Comparison of ENCODE assay signal across 8 mouse cellular contexts in the genomic region with DNA sequence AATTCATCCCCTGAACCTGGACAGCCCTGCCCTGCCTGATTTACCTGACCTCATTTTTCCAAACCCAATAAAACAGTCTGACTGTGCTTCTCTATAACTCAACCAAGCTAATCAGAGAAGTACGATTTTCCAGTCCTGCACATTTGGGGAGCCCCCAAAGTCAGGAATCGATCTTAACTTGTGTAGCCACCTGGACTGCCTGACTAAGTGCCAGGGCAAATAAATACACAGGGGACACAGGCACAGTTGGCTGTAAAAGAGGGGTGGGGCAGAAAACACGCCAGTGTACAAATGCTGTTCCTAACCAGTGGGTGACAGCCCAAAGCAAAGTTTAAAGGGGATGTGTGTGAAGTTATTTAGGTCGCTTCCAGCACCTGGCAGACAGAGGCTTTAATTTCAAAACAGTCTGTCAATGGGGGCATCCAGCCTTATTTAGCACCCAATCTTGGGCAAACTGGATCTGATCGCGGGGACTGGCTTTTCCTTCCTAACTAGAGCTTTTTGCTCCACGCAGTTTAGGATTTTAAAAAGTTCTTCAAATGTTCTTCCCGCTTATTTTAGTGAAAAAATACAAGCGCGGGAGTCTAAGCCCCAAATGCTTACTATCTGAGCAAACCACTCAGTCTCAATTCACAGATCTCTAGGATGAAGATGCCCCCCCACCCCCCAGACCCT. TPM values are rescaled to one million over a fixed set of nuclear protein-coding genes. Genes with fewer than 3 reads are reported as not detected.
A peak's percentile ranks its signal among the peaks of the same experiment; 100 is the strongest.
DNase-seq lines count a peak whose midpoint lies in the region; ATAC-seq and TF ChIP-seq lines count a peak whose summit lies in the region.

No protein-coding gene starts in this region.

- peaks cover 5% of the 10 kb centered on the region; the same call in 1 of the 2 replicates for H3K27me3 ChIP-seq in erythroblast, embryonic 14.5 days (ENCODE audit: control insufficient read depth)
- H3K27me3 ChIP-seq in C2C12 (ENCODE audit: control insufficient read depth, insufficient read depth, insufficient read length) = no peaks in the 10 kb centered on the region
- no peaks in the 10 kb centered on the region; the same call in 1 of the 2 replicates for H3K27me3 ChIP-seq in forebrain, embryonic 10.5 days (ENCODE audit: poor library complexity, severe bottlenecking)
- peaks cover 1% of the 10 kb centered on the region; the same call in 1 of the 2 replicates for H3K27me3 ChIP-seq in limb, embryonic 10.5 days (ENCODE audit: low read depth, poor library complexity, severe bottlenecking)

- peak overlapping the region; percentile 90 for H3K27ac ChIP-seq in forebrain, embryonic 10.5 days
- peak overlapping the region; percentile 87 for H3K27ac ChIP-seq in limb, embryonic 10.5 days
- H3K27ac ChIP-seq in olfactory bulb, adult 2 months (ENCODE audit: insufficient read depth, low read depth, low read length) = no peak overlapping the region

- no peak for TF ChIP-seq POLR2A in olfactory bulb, adult 2 months (IDR thresholded peaks at IDR 0.05; ENCODE audit: insufficient read depth, low read depth, low read length)

- no peak for DNase-seq in forebrain, embryonic 10.5 days (ENCODE audit: extremely low spot score, low spot score)
- DNase-seq in limb, embryonic 10.5 days (ENCODE audit: low spot score) = no peak
- no peak for DNase-seq in urinary bladder, postnatal 14 days (ENCODE audit: low spot score)
- DNase-seq in left cerebral cortex, postnatal 14 days (ENCODE audit: low spot score in 2 of 2) = no peak

- peak overlapping the region; percentile 83 for H3K4me3 ChIP-seq in erythroblast, embryonic 14.5 days (replicated peaks)
- peak overlapping the region; percentile 100 for H3K4me3 ChIP-seq in C2C12 (ENCODE audit: insufficient read depth, poor library complexity, severe bottlenecking)
- peak overlapping the region; percentile 81 for H3K4me3 ChIP-seq in forebrain, embryonic 10.5 days
- peak overlapping the region; percentile 79 for H3K4me3 ChIP-seq in limb, embryonic 10.5 days
- peak overlapping the region; percentile 96 for H3K4me3 ChIP-seq in olfactory bulb, adult 2 months (ENCODE audit: insufficient read depth, low read depth, low read length)

- peaks cover 55% of the 10 kb centered on the region for H3K79me2 ChIP-seq in C2C12 (ENCODE audit: control insufficient read depth, insufficient read depth)

- H3K79me3 ChIP-seq in C2C12 (ENCODE audit: low read depth) = peaks cover 43% of the 10 kb centered on the region

- WGBS in forebrain, embryonic 10.5 days = 11% methylated on average over 10 of the region's 10 CpGs
- 7% methylated on average over 10 of the region's 10 CpGs for WGBS in limb, embryonic 10.5 days
- WGBS in olfactory bulb, adult 2 months = 3% methylated on average over 10 of the region's 10 CpGs

- H3K4me1 ChIP-seq in erythroblast, embryonic 14.5 days (ENCODE audit: control insufficient read depth) = peaks cover 26% of the 10 kb centered on the region
- peaks cover 16% of the 10 kb centered on the region for H3K4me1 ChIP-seq in forebrain, embryonic 10.5 days
- H3K4me1 ChIP-seq in limb, embryonic 10.5 days = peaks cover 11% of the 10 kb centered on the region
- peaks cover 6% of the 10 kb centered on the region for H3K4me1 ChIP-seq in olfactory bulb, adult 2 months (ENCODE audit: control insufficient read depth, insufficient read depth, low read length)

- no peak for ATAC-seq in erythroblast, adult 5-6 weeks (replicated peaks; ENCODE audit: low FRiP score, poor library complexity, severe bottlenecking)

- TF ChIP-seq CTCF in C2C12 (IDR thresholded peaks at IDR 0.05; ENCODE audit: control insufficient read depth, insufficient read depth, insufficient read length) = no peak
- TF ChIP-seq CTCF in olfactory bulb, adult 2 months (IDR thresholded peaks at IDR 0.05; ENCODE audit: insufficient read depth, low read depth, low read length) = no peak

- H3K9me3 ChIP-seq in erythroblast, embryonic 14.5 days (ENCODE audit: control insufficient read depth, low read length) = no peaks in the 10 kb centered on the region
- H3K9me3 ChIP-seq in forebrain, embryonic 10.5 days = no peaks in the 10 kb centered on the region
- no peaks in the 10 kb centered on the region for H3K9me3 ChIP-seq in limb, embryonic 10.5 days (replicated peaks)

- peaks cover 37% of the 10 kb centered on the region for H3K36me3 ChIP-seq in erythroblast, embryonic 14.5 days (ENCODE audit: control insufficient read depth)
- peaks cover 41% of the 10 kb centered on the region for H3K36me3 ChIP-seq in C2C12 (ENCODE audit: control insufficient read depth, insufficient read depth)
- peaks cover 29% of the 10 kb centered on the region for H3K36me3 ChIP-seq in forebrain, embryonic 10.5 days (replicated peaks)
- peaks cover 31% of the 10 kb centered on the region for H3K36me3 ChIP-seq in limb, embryonic 10.5 days

- peak overlapping the region; percentile 97 for H3ac ChIP-seq in C2C12 (ENCODE audit: control insufficient read depth, insufficient read length, low read depth)

- intact Hi-C loops in left cerebral cortex, postnatal 14 days (cut with DNase I) = no loop called here

TF ChIP-seq in C2C12, 6 proteins besides CTCF, POLR2A, EP300 and RAD21:
- TF ChIP-seq MAX (IDR thresholded peaks at IDR 0.05) = no peak

RNA-seq across cellular contexts. Expression of a gene that starts 0.7 kb away (rescaled TPM):
- polyA plus RNA-seq in erythroblast, embryonic 14.5 days (2012) = 2.1 and 2.5 TPM in 2 replicates
- total RNA-seq in erythroblast, adult 5-6 weeks (2015; ENCODE audit: low replicate concordance) = 7.5 and 8.2 TPM in 2 replicates
- total RNA-seq in erythroblast, adult 5-6 weeks (2017; ENCODE audit: low replicate concordance) = 14.4 and 20.6 TPM in 2 replicates
- polyA plus RNA-seq in C2C12 (2012; fragmentation: generic; extraction: Trizol) = 84.9 TPM
- 88.0 and 101 TPM in 2 replicates for polyA plus RNA-seq in forebrain, embryonic 10.5 days (2016; fragmentation: Nextera tagmentation; extraction: Ambion mirVana)
- 78.7 and 79.1 TPM in 2 replicates for polyA plus RNA-seq in limb, embryonic 10.5 days (2016; fragmentation: Nextera tagmentation; extraction: Ambion mirVana)
- polyA plus RNA-seq in olfactory bulb, adult 2 months (2012; ENCODE audit: insufficient read depth, insufficient read length, low replicate concordance, missing spikeins) = not detected in 2 replicates
- total RNA-seq in left cerebral cortex, postnatal 14 days (2021) = 10 to 100 TPM; 32.3 to 39.7 TPM
